Mouse (Mus musculus): ENCODE measurements around the gene Tmigd3.

DNA sequence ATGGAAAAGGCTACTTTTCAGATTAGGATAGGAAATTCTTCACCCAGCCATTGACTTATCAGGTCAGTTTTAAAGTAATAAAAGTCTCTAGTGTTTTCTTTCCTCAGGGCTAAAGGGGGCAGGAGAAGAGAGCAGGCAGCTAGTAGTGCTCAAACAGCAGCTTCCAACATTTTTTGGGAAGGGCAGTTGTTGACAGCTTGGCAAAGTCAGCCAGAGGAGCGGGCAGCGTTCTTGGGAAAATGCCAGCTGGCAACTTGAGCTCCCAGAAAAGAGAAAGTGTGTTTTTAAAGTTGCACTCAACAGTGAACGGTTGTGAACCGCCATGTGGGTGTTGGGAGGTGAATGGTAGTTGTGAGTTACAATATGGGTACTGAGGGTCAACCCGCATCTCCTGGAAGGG, 64.3 kb downstream of the Tmigd3 start:
- TF ChIP-seq MAX (IDR thresholded peaks at IDR 0.05) (no peak), CTCF (IDR thresholded peaks at IDR 0.05; ENCODE audit: control insufficient read depth, insufficient read depth, insufficient read length) (no peak), CEBPB (IDR thresholded peaks at IDR 0.05; ENCODE audit: low read depth) (no peak), FOSL1 (IDR thresholded peaks at IDR 0.05; ENCODE audit: insufficient read depth, low read length, poor library complexity, severe bottlenecking) (no peak), MYOG (IDR thresholded peaks at IDR 0.05; ENCODE audit: control insufficient read depth, extremely low read depth, insufficient read length) (no peak)
